Mouse (Mus musculus): ENCODE measurements around the gene Nrg3. TPM values are rescaled to one million over a fixed set of nuclear protein-coding genes. Genes with fewer than 3 reads are reported as not detected.

The Nrg3 gene
- not detected for polyA plus RNA-seq (2017; shearing (Covaris generic))

DNA sequence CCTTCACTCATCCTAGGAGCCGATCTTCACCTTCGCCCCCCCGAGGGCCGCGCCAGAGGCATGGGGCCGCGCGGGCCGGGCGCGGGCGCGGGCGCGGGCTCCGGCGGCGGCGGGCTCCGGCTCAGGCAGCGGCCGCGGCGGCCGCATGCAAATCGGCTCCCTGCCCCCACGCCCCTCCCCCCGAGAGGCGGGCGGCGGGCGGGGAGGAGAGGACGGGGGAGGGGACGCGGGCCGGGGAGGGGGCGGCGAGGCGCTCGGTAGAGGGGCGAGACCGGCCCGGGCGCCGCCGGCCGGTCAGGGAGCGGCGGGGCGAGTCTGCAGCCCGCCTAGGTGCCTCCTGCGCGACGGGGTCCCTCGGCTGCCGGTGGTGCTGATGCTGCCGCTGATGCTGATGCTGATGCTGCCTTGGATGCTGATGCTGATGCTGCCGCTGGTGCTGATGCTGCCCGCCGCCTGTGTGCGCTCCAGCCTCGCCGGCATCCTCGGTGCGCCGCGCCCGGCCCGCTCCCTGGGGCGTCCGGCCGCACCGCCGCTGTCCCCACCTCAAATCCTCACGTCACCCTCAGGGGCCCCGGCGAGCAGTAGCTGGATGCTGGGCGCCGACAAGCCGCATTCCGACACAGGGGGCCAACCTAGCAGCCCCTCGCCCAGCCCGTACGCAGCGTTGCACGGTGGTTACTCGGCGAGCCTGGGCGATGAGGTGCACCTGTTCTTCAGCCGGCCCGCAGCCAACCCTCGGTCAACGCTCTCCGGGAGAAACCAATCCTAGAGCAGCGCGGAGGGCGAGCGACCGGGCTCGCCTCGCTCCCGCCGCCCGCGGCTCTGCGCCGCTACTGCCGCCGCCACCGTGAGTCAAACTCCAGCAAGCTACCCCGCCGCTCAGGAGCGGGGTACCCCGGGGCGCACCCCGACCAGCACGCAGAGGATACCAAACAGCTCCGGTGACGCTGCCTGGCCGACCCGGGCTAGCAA is at the start of gene Nrg3:
Gene Nrg3 (minus strand): TSS at position 299 of the 972 bp plus-strand sequence.

All from inflammation-experienced regulatory T-cells, adult 16 weeks (primary cell).